Mouse (Mus musculus) common myeloid progenitor, adult 5-6 weeks (primary cell): ENCODE results near the gene Pafah1b1. TPM values are rescaled to one million over a fixed set of nuclear protein-coding genes. Genes with fewer than 3 reads are reported as not detected.

Experiments
- ATAC-seq: replicated peaks from 2 replicates; pipeline ENCODE4 v1.8.0; 2016; ENCODE audit warnings: low read depth, mild to moderate bottlenecking, moderate TSS enrichment, inconsistent platforms; ENCODE audit not compliant: poor library complexity, severe bottlenecking
- total RNA-seq: library from RNA; stranded (forward); fragments of 200-1000, 187-1606 nt; gene quantifications from 2 replicates; pipeline ENCODE4 v1.2.3, GENCODE M21; 2017

Pafah1b1 gene
- total RNA-seq, 1 experiment from 2014 or later = 76.8 TPM

- ATAC-seq = peak; percentile 72
Observed at GRCm38 (mm10) chr11:74634490-74635275, 89.8 kb downstream of the Pafah1b1 start.

DNA sequence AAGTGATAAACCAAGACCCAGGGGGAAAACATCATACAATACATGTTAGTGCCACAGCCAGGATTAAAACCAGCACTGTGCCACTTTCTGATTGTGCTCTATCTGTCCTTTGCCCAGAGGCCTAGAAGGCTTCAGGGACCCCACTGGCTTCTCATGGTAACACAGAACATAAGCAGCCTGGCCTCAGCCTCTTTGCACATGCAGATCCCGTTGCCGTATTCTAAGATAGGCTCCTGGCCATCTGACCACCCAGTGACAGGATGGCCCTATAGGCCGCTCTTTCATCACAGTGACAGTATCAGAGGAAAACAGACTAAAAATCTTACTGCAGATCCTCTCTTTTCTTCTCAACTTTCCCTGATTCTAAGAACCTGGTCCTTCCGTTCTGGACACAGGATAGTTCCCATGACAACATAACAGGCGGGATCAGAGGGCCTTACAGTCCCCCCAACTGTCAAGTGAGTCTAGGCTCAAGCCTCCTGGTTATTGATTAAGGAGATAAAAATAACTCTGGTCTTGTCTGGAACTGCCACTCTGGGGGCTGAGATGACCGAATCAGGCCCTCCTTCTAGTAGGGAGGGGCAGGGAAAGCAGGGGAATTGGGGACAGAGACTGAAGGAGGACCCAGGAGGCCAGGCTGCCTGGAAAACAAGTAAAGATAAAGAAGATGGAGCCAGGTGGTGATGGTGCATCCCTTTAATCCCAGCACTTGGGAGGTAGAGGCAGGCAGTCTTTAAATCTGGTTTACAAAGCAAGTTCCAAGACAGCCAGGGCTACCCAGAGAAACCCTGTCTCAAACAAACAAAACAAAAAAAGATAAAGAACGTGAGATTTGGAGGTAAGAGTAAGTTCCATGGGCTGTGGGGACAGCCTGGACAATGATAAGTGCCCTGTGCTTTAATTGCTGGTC lies 92.3 kb downstream of the Pafah1b1 start:
- no peak for ATAC-seq

DNA sequence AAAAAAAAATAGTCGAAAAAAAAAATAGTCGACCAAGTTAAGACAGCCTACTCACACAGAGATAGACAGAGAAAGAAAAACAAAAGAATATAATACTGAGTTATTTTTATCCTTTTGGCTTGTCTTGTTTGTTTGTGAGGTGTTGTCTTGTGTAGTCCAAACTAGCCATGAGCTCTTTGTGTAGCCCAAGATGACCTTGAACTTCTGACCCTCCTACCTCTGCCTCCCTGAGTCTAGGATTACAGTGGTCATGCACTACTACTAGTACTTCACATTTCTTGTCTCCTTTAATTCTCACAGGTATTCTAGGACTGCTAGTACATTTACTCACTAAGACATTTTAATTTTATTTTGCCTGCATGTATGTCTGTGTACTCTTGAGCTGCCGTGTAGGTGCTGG lies 97.0 kb downstream of the Pafah1b1 start:
- no peak for ATAC-seq

GRCm38 (mm10) chr11:74625333-74625732 lies 99.1 kb downstream of the Pafah1b1 start:
- ATAC-seq = peak; percentile 41; the same call in 1 of the 2 replicates

Other genes starting within 250 kb of the Pafah1b1 start
- gene Rap1gap2, start 113.8 kb downstream of the Pafah1b1 start, total RNA-seq = 2.0 TPM in 2 replicates
- gene Ccdc92b, start 105.1 kb downstream of the Pafah1b1 start, total RNA-seq = not detected in 2 replicates
- gene Cluh, start 75.2 kb downstream of the Pafah1b1 start, total RNA-seq = 32.2 and 46.4 TPM in 2 replicates
- 31.7 and 50.6 TPM in 2 replicates for gene Mettl16, start 46.2 kb upstream of the Pafah1b1 start, total RNA-seq
- 4.9 and 10.6 TPM in 2 replicates for gene Mnt, start 106.2 kb upstream of the Pafah1b1 start, total RNA-seq
- gene Sgsm2, start 172.4 kb upstream of the Pafah1b1 start, total RNA-seq = 4.2 and 8.2 TPM in 2 replicates
- 92.1 and 102 TPM in 2 replicates for gene Tsr1, start 173.4 kb upstream of the Pafah1b1 start, total RNA-seq
- 46.7 and 63.4 TPM in 2 replicates for gene Smg6, start 201.2 kb upstream of the Pafah1b1 start, total RNA-seq
- 10.3 and 10.4 TPM in 2 replicates for gene Srr, start 201.3 kb upstream of the Pafah1b1 start, total RNA-seq